Mouse (Mus musculus): ENCODE data around the gene Resp18. TPM values are rescaled to one million over a fixed set of nuclear protein-coding genes. Genes with fewer than 3 reads are reported as not detected.

Gene Resp18
- not detected for total RNA-seq (2023)

DNA sequence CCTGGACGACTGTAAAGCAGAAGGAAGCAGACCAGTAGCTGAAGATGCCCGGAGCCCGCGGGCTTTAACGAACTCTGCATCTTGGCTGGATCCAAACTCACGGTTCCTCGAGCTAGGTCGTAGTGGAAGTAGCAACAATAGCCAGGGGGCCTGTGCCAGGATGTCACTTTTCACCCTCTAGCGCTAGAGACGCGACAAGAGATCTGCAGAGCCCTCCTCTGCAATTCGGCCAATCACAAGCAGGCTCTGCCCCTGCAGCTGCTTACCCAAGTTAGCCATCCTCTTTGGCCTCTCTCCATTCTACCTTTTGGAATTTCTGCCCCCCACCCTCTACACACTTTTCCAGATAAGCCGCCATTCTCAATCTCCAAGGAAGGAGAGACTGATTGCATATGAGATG, at the start of gene Resp18:
Gene Resp18 (minus strand): TSS at position 188 of the 400 bp plus-strand sequence.

DNA sequence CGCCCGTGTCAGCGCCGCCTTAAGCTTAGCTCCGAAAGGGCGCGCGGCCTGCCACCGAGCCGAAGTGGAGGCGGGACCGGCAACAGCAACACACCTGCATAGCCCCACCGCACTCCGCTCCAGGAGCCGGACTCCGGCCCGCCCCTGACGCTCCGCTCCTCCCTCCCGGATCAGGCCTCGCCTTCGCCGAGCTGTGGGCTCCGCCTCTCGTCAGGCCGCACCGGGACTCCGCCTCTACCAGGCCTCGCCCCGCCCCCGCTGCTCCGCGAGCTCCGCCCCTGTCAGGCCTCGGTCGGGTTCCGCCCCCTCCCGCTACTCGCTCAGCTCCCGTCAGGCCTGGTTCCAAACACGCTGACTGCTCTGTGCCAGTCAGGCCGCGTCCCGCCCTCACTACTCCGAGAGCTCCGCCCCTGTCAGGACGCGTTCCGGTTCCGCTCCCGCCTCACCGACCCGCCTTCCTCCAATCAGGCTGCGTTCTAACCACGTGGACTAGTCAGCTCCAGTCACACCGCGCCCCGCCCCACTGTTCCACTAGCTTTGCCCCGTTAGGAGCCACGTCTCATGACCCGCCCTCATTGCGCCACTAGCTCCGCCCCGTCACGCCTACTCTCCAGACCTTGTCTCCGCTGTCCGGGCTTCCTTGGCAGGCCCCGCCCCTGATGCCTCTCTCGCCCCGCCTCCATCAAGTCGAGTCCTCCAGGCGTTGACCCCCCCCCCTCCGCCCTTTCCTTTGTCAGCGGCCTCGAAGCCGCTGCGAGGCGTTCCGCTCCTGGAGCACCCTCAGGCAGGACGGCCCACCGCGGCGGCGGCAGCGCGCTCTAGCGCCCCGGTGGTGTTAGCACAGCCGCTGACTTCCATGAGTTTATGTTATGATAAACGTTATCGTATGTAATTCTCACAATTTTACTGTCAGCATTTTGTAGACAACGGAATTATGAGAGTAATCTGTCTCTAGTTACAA, 39.3 kb upstream of the Resp18 start, which contains the start of gene Dnpep:
Gene Dnpep (minus strand): TSS at position 750 of the 961 bp plus-strand sequence.

DNA sequence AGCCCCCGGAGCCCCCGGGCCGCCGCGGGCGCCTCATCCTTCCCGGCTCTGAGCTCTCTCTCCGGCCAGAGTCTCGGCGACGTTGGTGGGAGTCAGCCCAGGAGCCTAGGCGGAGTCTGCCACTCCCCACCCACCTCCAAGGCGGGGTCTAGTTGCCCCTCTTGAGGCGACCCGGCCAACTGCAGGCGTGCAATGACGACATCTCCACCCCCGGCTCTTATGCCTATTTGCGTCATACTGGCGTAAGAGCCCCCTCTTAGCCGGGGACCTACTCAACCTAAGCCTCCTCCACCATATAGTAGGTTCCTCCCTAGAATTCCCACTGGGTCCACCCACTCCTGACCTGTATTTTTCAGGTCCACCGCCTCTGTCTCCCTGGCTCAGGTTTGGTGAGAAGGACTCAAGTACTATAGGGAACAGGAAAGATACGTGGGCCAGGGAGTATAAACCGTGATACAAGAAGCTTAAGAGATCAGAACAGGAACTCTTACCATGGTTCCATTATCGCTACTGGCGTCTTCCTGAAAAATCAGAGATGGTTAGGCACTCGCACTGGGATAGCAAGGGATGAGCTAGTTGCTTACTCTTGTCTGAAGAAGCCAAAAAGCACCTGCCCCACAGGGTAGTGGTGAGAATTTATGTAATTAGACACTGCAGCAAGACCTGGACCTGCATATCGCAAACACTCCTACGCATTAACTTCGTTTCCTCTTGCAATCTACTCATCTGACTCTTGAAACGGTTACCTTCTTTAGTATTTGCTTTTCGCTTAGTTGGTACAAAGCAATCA, 13.9 kb downstream of the Resp18 start, which contains the start of gene Ptprn:
Gene Ptprn (minus strand): TSS at position 412 of the 790 bp plus-strand sequence.

DNA sequence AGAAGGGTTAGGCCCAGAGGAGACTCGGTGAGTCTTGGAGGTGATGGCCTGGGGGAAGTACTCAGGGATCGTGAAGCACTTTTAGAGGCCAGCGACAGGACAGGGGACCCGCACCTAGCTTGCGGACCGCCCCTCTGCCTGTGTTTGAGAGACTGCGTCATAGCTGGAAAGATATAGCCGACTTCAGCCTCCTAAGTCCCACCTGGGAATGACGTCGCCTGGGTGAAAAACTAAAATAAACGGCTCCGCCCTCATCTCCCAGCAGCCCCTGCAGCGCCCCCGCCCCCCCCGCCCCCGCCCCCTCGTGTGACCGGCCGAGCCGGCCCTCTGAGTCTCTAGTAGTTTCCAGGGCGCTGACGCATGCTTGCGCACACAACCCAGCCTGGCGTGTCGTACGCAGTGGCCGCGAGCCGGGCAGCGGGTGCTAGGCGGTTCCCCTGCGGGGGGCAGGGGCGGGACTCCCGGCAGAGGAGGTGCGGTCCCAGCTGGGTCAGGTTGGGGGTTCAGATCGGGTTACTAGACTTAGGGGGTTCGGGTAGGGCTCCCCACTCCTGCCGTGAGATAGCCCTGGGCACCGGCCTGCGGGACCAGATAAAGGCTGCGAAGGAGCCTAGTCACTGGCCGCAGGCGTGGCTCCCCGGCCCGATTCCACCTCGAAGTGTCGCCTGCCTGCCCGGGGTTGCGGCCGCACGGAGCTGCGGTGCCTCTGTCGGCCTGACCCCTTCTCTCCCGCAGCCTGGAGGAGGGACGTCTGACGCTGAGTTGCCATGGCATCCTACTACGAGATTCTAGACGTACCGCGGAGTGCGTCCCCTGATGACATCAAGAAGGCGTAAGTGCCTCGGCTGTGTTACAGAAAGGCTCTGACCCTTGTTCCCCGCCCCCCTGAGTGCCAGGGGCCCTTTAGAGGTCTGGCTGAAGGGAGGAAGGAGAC, 41.8 kb downstream of the Resp18 start, which contains the start of gene Dnajb2:
Gene Dnajb2 (plus strand): TSS at position 290 of the 934 bp plus-strand sequence.

DNA sequence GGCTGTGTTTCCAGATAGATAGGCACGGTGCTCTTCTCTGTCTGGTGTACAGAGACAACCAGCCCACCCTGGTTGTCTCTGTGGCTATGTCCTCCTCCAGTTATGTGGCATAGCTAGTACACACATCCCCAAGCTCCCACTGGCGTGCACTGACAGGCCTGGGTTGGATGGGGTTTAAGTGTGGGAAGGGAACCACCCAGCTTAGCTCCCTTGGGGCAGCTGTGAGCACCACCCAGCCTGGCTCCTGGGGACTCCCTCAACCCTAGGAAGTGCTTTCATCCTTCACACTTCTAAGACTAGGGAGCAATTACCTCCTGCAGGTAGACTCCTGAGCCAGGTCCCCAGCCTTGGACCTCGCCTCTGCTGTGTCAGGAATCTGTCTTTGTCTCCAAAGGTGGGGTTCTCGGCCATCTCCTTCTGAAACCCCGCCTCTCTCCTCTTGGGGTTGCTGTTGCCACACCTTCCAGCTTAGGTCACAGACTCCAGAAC, 46.5 kb downstream of the Resp18 start, which contains the start of gene A630095N17Rik:
Gene A630095N17Rik (minus strand): TSS at position 439 of the 489 bp plus-strand sequence.

Other genes with a start within 250 kb of the Resp18 start
- 1 to 10 TPM; 4.0 to 5.6 TPM for gene Nhej1, start 153.2 kb downstream of the Resp18 start, total RNA-seq (2023)
- gene Slc23a3, start 144.5 kb downstream of the Resp18 start, total RNA-seq (2023), result 1 to 10 TPM in 1 of 2 experiments, under 1 TPM in 1; 0.89 to 2.5 TPM
- 100 to 1,000 TPM; 106 to 109 TPM for gene Cnppd1, start 135.7 kb downstream of the Resp18 start, total RNA-seq (2023)
- 10 to 100 TPM; 70.5 to 94.6 TPM for gene Retreg2, start 135.6 kb downstream of the Resp18 start, total RNA-seq (2023)
- 10 to 100 TPM; 50.4 TPM for gene Zfand2b, start 109.8 kb downstream of the Resp18 start, total RNA-seq (2023)
- 1 to 10 TPM; 3.9 to 5.2 TPM for gene Abcb6, start 98.0 kb downstream of the Resp18 start, total RNA-seq (2023)
- gene Ankzf1, start 86.3 kb downstream of the Resp18 start, total RNA-seq (2023), result 10 to 100 TPM; 34.6 to 40.2 TPM
- 10 to 100 TPM; 35.2 to 35.5 TPM for gene Atg9a, start 86.2 kb downstream of the Resp18 start, total RNA-seq (2023)
- 10 to 100 TPM; 12.0 to 14.8 TPM for gene Glb1l, start 67.6 kb downstream of the Resp18 start, total RNA-seq (2023)
- gene Stk16, start 67.6 kb downstream of the Resp18 start, total RNA-seq (2023), result 10 to 100 TPM; 89.6 to 90.5 TPM
- 100 to 1,000 TPM; 205 to 218 TPM for gene Tuba4a, start 58.5 kb downstream of the Resp18 start, total RNA-seq (2023)
- not detected for gene A630095N17Rik, start 46.3 kb downstream of the Resp18 start, total RNA-seq (2023)
- gene Dnajb2, start 42.0 kb downstream of the Resp18 start, total RNA-seq (2023), result 10 to 100 TPM; 64.1 to 88.9 TPM
- not detected for gene Ptprn, start 13.9 kb downstream of the Resp18 start, total RNA-seq (2023)
- gene Dnpep, start 39.6 kb upstream of the Resp18 start, total RNA-seq (2023), result 10 to 100 TPM; 51.6 to 61.7 TPM
- not detected for gene Des, start 81.9 kb upstream of the Resp18 start, total RNA-seq (2023)
- gene Speg, start 96.9 kb upstream of the Resp18 start, total RNA-seq (2023), result not detected
- 10 to 100 TPM; 53.0 to 85.9 TPM for gene Gmppa, start 157.5 kb upstream of the Resp18 start, total RNA-seq (2023)
- gene Asic4, start 172.0 kb upstream of the Resp18 start, total RNA-seq (2023), result not detected
- 10 to 100 TPM; 23.1 to 24.5 TPM for gene Chpf, start 200.9 kb upstream of the Resp18 start, total RNA-seq (2023)
- 1 to 10 TPM; 2.8 to 5.5 TPM for gene Tmem198, start 201.1 kb upstream of the Resp18 start, total RNA-seq (2023)
- not detected for gene Obsl1, start 228.0 kb upstream of the Resp18 start, total RNA-seq (2023)
- not detected for gene Inha, start 228.7 kb upstream of the Resp18 start, total RNA-seq (2023)
- gene Stk11ip, start 243.1 kb upstream of the Resp18 start, total RNA-seq (2023), result 100 to 1,000 TPM; 174 to 178 TPM

All from B cell, adult 67 days (primary cell).